Mouse (Mus musculus): ENCODE data around the gene Atg101.

Atg101 gene

GRCm38 (mm10) chr15:101253886-101254795 lies 29.9 kb upstream of the Atg101 start, which contains the start of gene Nr4a1:
Gene Nr4a1 (plus strand): TSS chr15:101254269.
- peak; percentile 54 for DNase-seq (ENCODE audit: low read depth, low spot score)

GRCm38 (mm10) chr15:101255842-101256462 lies 28.1 kb upstream of the Atg101 start:
- DNase-seq (ENCODE audit: low read depth, low spot score): no peak

GRCm38 (mm10) chr15:101256463-101257206 lies 27.4 kb upstream of the Atg101 start:
- DNase-seq (ENCODE audit: low read depth, low spot score): no peak

GRCm38 (mm10) chr15:101258420-101258819 lies 25.7 kb upstream of the Atg101 start:
- DNase-seq (ENCODE audit: low read depth, low spot score): no peak

GRCm38 (mm10) chr15:101259922-101260321 lies 24.1 kb upstream of the Atg101 start:
- DNase-seq (ENCODE audit: low read depth, low spot score): no peak

- no peak for DNase-seq (ENCODE audit: low read depth, low spot score)
Measured at GRCm38 (mm10) chr15:101260387-101260786, 23.7 kb upstream of the Atg101 start.

GRCm38 (mm10) chr15:101260874-101261622 lies 23.0 kb upstream of the Atg101 start:
- no peak for DNase-seq (ENCODE audit: low read depth, low spot score)

- no peak for DNase-seq (ENCODE audit: low read depth, low spot score)
Measured at GRCm38 (mm10) chr15:101262502-101262901, 21.6 kb upstream of the Atg101 start.

- peak; percentile 85 for DNase-seq (ENCODE audit: low read depth, low spot score)
Measured at GRCm38 (mm10) chr15:101266132-101266963, 17.7 kb upstream of the Atg101 start.

- DNase-seq (ENCODE audit: low read depth, low spot score): no peak
Measured at GRCm38 (mm10) chr15:101267053-101268032, 16.7 kb upstream of the Atg101 start.

- DNase-seq (ENCODE audit: low read depth, low spot score): no peak
Measured at GRCm38 (mm10) chr15:101270101-101270820, 13.8 kb upstream of the Atg101 start.

- no peak for DNase-seq (ENCODE audit: low read depth, low spot score)
Measured at GRCm38 (mm10) chr15:101271107-101271506, 13.0 kb upstream of the Atg101 start.

GRCm38 (mm10) chr15:101271513-101271912 lies 12.6 kb upstream of the Atg101 start:
- DNase-seq (ENCODE audit: low read depth, low spot score): no peak

GRCm38 (mm10) chr15:101274380-101274779 lies 9.7 kb upstream of the Atg101 start:
- no peak for DNase-seq (ENCODE audit: low read depth, low spot score)

GRCm38 (mm10) chr15:101277351-101277899 lies 6.6 kb upstream of the Atg101 start:
- peak; percentile 43 for DNase-seq (ENCODE audit: low read depth, low spot score)

GRCm38 (mm10) chr15:101278589-101278988 lies 5.5 kb upstream of the Atg101 start:
- DNase-seq (ENCODE audit: low read depth, low spot score): no peak

- DNase-seq (ENCODE audit: low read depth, low spot score): no peak
Measured at GRCm38 (mm10) chr15:101279430-101279999, 4.6 kb upstream of the Atg101 start.

GRCm38 (mm10) chr15:101282471-101282870 lies 1.6 kb upstream of the Atg101 start:
- no peak for DNase-seq (ENCODE audit: low read depth, low spot score)
